Mouse (Mus musculus) adrenal gland, adult 8-10 months (tissue): ENCODE results near the gene Itm2b. TPM values are rescaled to one million over a fixed set of nuclear protein-coding genes. Genes with fewer than 3 reads are reported as not detected.

ENCODE experiments used
- DNase-seq: peaks from one replicate; pipeline ENCODE4 v3.0.0; 2022
- total RNA-seq, 4 experiments: library from RNA; stranded (reverse); gene quantifications; 2 replicates each; pipeline ENCODE4 v1.2.4; 2022

The Itm2b gene
- total RNA-seq, 4 experiments from 2014 or later: 972 to 1,094 (median 1,035) TPM

DNA sequence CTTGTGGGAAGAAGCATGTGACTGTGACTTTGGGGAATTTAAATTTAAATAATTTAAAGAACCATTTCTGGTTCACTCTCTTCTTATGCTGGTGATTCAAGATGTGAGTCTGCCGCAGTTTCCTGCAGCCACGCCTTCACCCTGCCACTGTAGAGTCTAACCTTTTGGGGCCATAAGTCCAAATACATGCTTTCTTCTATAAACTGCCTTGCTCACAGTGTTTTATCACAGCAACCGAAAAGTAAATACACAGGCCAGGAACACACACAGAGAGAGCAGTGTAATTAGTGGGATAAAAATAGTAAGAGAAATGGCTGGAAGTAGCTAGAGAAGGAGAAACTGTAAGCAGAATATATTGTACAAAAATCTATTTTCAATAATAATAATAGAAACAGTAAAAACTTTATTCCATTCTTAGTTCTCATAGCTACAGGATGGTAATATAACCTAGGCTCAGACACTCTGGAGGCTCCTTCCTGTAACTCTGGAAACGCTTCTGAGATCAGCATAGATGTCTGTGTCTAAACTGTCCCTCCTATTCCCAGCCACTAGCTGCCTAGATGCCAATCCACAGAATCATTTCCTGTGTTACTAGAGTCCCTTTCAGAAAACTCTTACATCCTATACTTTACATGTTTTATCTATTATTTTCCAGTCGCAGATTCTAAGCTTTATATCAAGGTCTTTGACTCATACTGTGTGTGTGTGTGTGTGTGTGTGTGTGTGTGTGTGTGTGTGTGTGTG lies 9.3 kb upstream of the Itm2b start:
- DNase-seq: no peak

DNA sequence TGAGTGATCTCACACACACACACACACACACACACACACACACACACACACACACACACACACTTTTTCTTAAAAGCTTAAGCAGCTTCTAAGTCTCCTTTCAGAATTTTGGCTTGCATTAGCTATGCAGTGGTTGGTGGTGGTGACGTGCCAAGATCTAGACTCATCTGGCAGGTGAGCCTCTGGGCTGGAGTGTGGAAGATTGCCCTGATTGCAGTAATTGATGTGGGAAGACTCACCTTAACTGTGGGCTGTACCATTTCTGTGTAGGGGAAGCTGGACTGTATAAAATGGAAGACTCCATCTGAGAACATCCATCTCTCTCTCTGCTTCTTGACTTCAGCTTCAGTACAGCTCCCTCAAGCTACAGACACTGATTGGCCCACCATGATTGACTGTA lies 6.4 kb upstream of the Itm2b start:
- DNase-seq: no peak

DNA sequence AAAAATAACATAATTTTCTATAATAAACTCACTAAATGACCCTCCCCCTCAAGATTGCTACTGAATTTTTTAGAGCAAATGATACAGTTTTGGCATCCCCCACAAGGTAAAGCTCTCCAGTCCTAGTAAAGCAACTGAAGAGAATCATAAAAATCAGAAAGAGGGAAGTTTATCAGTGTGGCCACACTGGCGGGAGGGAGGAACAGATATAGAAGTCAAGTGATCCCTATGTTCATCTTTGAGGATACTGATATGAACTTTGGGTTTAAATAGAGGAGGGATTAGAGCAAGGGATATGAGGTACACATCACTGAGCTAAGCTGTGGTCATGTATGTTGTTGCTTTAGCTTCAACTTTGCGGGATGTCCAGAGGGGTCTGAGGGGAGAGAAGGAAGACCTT lies 5.1 kb upstream of the Itm2b start:
- DNase-seq: no peak

DNA sequence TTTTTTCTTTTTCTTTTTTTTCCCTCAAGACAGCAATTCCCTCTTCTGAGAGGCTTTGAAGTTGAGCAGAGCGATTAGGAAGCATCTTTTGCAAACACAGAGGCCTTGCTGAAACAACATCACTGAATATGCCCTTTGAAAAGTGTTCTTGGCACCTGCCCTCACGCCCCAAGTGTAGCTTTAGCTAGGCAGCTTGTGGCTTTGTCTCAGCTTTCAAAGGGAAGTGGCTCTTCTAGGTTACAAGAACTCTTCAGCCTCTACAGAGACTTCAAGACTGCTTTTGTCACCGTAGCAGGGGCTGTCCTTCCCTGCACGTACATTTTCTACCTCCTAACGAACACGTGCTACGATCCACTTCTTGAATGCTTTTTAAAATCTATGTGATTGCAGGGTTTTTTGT lies 4.0 kb upstream of the Itm2b start:
- no peak for DNase-seq

DNA sequence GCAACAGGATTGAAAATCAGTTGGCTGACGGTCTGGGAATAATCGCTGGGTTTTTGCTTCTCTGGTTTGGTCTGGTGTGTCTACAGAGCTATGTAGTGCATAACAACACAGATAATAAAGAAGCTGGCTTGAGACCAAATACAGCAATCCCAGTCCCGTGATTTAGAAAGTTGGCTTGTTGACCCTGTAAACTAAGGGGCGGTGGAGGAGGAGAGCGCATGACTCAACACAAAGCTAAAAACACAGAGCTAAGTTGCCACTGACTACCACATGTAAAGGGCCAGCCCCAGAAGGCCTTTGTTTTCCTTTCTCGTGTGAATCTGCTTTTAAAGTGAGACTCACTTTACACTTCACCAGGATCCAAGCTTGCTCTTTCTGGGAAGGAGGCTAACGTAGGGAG lies 3.5 kb upstream of the Itm2b start:
- peak; percentile 53 for DNase-seq

DNA sequence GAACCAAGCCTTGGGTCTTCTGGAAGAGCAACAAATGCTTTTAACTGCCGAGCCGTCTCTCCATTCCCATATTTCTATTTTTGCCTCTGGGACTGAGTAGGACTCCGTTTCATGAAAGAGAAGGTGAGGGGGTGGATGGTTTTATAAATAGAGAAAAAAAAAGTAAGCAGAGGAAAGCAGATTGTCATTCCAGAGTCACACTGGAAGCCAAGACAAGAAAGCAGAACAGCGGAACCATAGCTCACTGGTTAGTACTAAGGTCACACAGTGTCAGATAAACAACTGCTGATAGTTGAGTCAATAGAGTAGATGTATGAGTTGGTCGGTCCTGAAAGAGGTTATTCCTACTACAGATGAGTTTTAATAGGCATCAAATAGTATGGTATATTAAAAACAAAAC lies 1.4 kb upstream of the Itm2b start:
- no peak for DNase-seq

DNA sequence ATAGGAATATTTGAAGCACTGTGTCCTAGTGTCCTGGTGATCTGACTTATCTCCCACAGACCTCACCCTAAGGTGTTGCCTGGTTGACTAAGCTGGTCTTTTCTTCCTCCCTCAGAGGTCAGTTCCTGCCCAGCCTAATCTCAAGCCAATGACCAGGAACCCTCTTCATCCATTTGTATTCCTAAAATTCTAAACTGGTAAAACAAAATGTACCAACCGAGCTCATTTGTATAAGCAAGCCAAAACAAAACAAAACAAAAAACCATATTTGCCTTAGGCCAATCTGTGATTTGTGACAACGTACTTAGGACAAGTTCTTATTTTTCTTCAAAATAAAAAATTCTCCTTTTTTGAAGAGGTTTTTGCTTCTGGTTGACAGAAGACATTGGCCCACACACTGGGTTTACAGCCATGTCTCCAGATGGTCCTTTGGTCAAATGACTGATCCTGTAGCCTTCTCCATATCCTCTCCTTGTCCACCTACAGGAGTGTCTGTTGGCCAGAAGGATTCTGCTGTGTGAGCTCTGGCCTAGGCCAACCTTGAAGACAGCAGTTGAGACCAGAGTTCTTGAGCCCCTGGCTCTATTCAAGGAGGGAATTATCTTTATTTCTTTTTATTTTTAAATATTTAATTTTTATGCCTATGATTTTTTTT lies 758 bp upstream of the Itm2b start:
- DNase-seq: no peak

DNA sequence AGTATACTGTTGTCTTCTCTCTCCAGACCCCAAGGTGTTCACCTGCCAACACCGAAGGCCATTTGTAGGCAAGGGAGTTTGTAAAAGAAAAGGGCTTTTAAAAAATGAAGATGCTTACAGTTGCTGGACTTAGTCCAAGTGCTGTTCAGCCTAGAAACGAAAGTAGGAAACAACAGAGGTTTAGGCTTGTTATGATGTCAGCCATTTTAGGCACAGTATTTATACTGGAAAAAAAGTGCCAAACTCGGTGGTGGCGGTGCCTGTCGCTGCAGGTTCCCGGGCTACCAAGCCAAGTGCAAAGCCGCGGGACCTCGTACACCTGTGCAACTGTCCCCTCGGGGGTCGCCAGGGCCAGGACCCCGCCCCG lies 560 bp downstream of the Itm2b start:
- no peak for DNase-seq

DNA sequence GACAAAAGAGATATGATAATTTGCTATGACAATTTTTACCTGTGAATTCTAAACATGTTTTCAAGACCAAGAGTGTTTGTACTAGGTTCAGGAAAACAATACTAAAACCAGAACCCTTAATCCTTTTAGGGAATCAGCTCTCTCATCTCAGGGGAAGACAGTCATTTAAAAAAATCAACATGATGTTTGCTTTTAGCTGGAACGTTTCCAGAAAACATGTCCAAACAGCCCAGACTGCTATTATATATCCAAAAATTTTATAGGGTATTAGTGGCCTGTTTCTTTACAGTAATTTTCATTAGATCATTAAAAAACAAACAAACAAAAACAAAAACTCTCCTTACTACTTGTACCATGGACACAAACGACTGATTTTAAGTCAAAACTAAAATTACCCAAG lies 1.3 kb downstream of the Itm2b start:
- no peak for DNase-seq

DNA sequence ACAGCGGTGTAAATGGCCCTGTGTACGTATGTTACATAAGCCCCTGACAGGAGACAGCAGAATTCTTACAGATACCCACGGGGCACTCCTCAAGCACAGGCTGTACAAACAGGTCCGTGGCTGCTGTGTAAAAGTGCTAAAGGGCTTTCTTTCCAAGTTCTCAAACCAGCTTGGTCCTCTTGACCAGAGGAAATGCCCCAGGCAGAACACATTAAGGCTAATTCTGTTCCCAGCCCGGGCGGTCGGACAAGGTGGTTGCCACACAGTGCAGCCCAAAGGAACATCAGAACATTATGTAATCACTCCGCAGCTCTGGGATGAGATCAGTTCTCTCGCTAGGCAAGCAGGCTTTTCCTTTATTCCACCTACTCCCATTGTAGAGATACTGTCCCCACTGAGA lies 2.4 kb downstream of the Itm2b start:
- peak; percentile 74 for DNase-seq

DNA sequence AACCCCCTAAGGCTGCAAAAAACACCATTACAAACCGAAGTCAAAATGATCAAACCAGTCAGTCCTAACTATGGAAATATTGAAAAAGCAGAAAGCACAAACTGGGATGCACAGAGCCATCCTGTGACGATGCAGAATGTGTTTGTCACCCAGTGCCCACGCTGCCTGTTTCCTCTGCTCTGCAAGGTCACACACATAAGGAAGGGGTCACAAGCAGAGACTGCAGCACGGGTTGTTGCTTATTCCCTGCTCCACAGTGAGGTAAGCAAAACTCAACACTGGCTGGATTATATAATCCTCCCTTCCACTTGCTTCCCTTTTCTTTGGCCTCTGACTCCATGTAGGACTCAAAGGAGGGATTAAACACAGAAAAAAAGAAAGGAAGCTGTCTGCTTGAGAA lies 3.5 kb downstream of the Itm2b start:
- no peak for DNase-seq

DNA sequence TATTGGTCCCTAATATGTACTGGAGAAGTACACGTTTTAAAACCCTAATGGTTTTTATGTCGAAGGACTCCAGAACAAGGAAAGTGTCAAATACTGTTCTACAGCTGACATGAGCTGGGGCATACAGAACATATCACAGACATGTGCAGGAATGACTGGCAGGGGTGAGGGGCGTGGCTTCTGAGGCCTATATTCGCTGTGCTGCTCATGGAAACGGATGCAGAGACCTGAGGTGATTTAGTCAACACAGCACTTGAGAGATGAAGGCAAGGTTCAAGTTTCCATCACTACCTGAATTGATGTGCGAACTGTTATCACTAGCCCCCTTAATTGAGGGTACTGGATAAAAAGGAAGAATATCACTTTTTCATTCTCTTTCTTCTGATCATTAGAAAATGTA lies 7.3 kb downstream of the Itm2b start:
- no peak for DNase-seq

DNA sequence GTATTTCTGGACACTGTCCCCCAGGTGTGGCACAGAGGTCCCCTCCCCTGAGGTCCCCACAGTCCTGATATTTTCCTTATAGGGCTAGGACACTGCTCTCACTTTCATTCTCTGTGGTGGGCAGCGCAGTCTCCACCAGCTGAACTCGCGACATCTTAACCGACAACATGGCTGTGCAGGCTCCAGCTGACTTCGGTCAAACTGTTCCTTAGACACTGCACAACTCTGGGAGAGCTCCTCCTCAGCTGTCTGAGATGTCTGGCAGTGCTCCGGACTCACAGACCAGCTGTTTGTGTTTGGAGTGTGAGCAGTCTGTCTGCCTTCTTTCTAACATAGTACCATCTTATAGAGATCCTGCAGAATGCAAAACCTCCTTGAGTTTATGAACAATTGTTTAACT lies 8.2 kb downstream of the Itm2b start:
- DNase-seq: no peak

DNA sequence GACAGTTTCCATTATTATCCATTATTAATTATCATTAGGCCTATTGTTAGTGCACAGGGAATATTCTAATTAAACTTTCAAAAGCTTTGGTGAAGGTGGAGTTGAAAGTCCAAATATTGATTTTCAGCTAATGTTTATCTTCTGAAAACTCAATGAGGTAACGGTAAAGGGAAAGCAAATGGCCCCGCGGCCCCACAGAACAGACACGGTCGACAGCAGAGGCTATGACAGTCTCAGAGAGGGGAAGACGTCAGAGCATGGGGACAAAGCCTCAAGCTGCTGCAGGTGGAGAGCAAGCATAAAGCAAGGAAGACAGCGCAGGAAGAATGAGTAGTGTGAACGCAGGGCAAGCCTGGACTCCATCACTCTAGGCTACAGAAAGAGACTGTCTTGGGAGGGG lies 9.2 kb downstream of the Itm2b start:
- DNase-seq: no peak

DNA sequence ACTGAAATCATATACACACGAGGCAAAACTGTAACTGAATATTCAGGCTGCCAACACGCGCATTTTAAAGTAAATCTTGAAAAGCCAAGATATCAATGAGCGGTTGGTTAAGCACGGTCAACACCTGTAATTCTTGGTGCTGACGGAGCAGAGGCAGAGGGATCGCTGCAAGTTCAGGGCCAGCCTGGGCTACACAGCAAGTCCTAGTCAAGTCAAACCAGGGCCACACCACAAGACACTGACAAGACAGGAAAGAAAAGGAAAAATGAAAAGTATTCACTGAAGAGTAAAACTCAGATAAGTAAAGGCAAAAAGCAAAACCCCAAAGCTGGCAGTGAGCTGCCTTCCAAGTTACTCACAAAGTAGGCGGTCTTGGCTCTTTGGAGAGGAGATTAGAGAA lies 9.6 kb downstream of the Itm2b start:
- DNase-seq: no peak

DNA sequence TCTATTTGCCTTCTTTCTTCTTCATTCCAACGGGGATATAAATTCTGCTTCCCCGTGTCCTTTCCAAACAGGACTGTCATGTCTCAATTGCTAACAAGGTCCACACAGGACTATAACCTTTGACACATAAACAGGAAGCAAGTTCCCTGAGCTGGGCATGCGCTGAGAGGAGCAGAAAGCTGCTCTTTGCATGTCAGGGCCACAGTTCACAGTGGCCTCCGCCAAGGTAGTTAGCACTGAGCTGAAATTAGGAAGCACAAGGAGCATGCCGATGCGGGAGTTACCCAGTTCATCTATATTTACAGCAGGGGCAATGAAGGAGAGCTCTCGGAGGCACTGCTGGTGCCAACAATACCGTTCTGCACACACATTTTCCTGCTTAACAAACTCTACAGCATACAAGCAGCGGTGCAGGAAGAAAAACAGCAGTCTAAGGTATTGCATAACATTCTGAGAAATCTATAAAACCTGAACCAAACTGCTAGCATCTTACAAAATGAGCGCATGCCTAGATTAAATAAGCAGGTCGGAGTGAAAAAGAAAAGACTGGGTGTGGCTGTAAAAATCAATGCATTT lies 10.7 kb downstream of the Itm2b start:
- peak; percentile 61 for DNase-seq

DNA sequence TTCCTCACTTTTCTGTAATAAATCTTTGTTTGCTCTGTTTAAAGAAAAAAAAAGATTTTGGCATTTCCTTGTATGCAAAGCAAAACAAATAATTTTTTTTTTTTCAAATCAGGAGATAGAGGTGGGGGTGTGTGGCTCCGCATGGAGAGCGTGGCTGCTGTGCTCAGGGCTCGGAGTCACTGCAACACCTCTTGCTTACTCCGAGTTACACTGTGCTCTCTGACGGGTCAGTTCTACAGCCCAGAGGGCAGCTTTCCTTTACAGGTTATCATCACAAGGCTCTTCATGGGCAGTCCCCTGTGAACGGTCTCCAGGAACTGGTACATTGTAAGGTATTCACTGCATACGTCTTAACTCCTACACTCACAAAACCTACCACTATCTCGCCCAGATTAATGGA lies 11.5 kb downstream of the Itm2b start:
- no peak for DNase-seq

DNA sequence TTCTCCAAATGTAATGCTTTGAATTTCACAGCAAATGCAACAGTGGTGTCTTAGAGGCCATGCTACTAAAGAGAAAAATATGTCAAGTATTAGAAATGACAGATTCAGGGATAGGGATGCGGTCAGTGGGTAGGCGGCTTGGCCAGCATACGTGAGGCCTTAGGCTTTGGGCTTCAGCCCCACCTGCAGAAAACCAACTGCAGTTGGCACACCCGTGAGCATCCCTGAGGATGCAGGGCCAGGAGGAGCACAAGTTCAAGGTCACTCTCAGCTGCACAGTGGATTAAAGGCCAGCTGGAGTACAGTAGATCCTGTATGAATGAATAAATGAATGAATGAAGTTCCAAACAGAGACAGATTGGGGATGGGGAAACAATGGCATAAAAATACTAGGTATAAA lies 12.1 kb downstream of the Itm2b start:
- no peak for DNase-seq

DNA sequence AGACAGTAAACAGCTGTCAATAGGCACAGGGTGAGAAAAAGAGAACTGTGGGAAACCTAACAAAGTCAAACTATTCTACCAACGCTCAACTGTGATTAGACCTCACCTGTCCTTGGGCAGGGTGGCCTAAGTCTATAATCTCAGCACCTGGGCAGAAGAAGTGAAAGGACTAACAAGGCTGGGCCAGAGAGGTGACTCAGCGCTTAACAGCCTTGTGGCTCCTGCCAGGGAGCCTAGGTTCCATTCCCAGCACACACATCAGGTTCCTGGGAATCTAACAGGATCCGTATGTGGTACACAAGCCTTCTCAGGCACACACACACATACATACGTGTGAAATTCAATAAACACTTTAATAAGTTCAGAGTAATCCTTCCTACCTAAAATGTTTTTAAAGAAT lies 13.5 kb downstream of the Itm2b start:
- DNase-seq: no peak

DNA sequence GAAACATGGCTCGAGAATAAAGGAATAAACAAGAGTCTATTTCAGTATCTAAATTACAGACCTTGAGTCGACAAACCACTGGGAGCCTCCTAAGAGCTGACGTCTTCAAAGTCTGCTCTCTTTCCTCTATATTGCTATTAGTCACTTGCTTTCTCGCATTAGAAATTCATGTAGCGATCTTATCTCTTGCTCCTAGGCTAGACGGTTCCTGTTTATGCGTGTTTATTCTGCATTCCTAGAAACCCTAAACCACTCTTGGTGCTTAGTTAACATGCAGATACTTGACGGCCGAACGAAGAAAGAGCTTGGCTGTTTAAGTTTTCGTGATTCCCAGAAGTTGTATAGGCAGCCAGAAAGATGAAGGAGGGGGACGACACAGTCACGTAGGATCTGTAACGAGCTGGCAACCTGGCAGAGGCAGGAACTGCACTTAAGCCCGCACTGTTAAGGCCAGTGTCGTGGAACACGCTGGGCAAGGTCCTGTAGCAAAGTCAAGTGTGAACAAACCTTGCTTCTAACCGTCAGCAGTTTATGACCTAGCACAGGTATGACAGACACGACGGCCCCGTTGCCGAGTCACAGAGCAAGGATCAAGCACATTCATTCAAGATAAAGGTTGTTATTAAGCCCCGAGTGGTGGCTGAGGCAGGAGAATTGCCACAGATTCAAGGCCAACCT lies 14.3 kb downstream of the Itm2b start:
- no peak for DNase-seq

DNA sequence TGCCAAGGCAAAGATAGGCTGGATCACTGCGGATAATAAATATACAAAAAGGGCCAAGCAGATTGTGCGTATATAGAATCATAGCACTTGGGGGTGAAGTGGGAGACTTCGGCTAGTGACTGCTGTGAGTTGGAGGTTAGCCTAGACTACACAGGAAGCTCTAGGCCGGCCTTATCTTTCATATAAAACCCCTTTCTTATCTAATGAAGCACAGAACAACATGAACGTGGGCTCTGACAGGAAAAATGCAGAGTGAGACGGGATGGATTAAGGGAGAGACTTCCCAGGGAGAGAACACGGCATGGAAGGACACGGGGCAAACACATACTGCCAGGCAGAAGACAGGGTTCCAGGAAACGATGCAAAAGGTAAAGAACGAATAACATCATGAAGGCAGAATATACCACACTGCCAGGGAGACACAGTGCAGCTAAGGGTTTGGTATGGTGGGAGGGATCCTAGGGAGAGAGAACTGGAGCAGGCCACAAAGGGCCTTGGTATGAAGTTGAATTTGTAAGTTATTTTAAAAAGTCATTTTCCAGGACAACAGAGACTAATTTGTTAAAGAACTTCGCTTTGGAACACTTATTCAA lies 14.9 kb downstream of the Itm2b start:
- DNase-seq: no peak

DNA sequence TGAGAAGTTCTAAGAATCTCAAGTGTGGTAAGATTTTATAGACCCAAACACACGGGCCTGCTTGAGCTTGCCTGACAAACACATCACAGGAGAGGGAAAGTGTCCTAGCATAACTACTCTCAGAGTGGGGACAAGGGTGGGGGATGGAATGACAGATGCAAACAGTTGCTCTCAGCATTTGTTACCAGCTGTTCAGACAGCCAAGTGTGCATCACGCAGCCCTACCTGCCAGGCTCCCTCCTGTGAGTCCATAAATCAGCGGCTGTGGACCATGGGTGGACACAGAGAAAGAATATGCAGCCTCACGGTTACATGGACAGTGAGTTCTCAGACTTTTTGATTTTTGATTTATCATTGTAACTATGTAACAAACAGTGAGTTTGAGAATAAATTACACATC lies 15.5 kb downstream of the Itm2b start:
- DNase-seq: no peak

DNA sequence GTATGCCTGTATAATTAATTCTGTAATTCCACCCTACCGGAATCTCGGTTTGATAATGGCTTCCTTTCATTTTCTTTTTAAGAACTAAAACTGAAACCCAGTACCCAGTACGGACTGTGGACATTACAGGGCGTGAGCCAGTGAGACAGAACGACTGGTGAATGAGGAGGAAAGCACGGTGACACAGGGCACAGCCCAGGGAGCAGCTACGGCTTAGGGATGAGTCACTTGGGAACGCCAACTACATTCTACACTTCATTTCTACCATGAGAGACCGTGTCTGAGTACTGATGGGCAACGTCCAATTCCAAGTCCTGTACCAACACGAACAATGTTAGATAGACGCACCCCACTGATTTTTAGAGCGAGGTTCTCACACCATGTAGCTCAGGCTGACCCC lies 16.1 kb downstream of the Itm2b start:
- DNase-seq: no peak
